Mouse (Mus musculus) layer of hippocampus, postnatal 10 days (tissue): Measurements from ENCODE around the gene Gstt4. TPM values are rescaled to one million over a fixed set of nuclear protein-coding genes. Genes with fewer than 3 reads are reported as not detected.
"Not testable (repeated sequence)": the region's sequence is repeated elsewhere in the genome, so short reads cannot be mapped to it uniquely, and the experiment has no call there.

Experiments
- DNase-seq, 2 experiments: peaks; one replicate each; pipeline ENCODE4 v3.0.0; 2021; ENCODE audit warnings: low spot score in 2 of 2
- long read RNA-seq: library from polyadenylated mRNA; stranded (forward); transcript quantifications from one replicate; pipeline ENCODE4 v2.0.0, GENCODE M21; 2023
- total RNA-seq, 2 experiments: library from RNA; stranded (reverse); gene quantifications; 2 replicates each; pipeline ENCODE4 v1.2.3; 2021

The Gstt4 gene
- not detected for total RNA-seq
- long read RNA-seq, result 0 reads

GRCm38 (mm10) chr10:75822443-75822842 is at the start of gene Gstt4:
Gene Gstt4 (minus strand): TSS chr10:75822543.
- no peak for DNase-seq

- DNase-seq, result no peak
Observed at GRCm38 (mm10) chr10:75861587-75861986, 39.2 kb upstream of the Gstt4 start.

- peak in 1 of 2 experiments; percentile 38 for DNase-seq
Observed at GRCm38 (mm10) chr10:75860746-75861145, 38.4 kb upstream of the Gstt4 start.

- DNase-seq, result peak; percentile 80 to 85
Observed at GRCm38 (mm10) chr10:75859786-75860470, 37.6 kb upstream of the Gstt4 start, which contains the start of gene Mif. Gene Mif (minus strand): TSS chr10:75860240.

- peak; percentile 35 to 47 for DNase-seq
Observed at GRCm38 (mm10) chr10:75859107-75859746, 36.9 kb upstream of the Gstt4 start.

GRCm38 (mm10) chr10:75857598-75857997 is 35.3 kb upstream of the Gstt4 start:
- no peak for DNase-seq

GRCm38 (mm10) chr10:75856976-75857375 is 34.6 kb upstream of the Gstt4 start:
- no peak for DNase-seq

- DNase-seq, result no peak
Observed at GRCm38 (mm10) chr10:75856155-75856907, 34.0 kb upstream of the Gstt4 start.

GRCm38 (mm10) chr10:75855416-75855981 is 33.2 kb upstream of the Gstt4 start:
- DNase-seq, result no peak

GRCm38 (mm10) chr10:75854791-75855190 is 32.4 kb upstream of the Gstt4 start:
- no peak for DNase-seq

- DNase-seq, result no peak
Observed at GRCm38 (mm10) chr10:75854096-75854495, 31.8 kb upstream of the Gstt4 start.

- peak; percentile 87 to 88 for DNase-seq
Observed at GRCm38 (mm10) chr10:75853452-75853851, 31.1 kb upstream of the Gstt4 start.

- no peak for DNase-seq
Observed at GRCm38 (mm10) chr10:75852539-75853125, 30.3 kb upstream of the Gstt4 start.

GRCm38 (mm10) chr10:75851681-75852080 is 29.3 kb upstream of the Gstt4 start:
- DNase-seq, result no peak

GRCm38 (mm10) chr10:75851076-75851475 is 28.7 kb upstream of the Gstt4 start:
- DNase-seq, result no peak

- no peak for DNase-seq
Observed at GRCm38 (mm10) chr10:75848382-75848781, 26.0 kb upstream of the Gstt4 start.

- no peak for DNase-seq
Observed at GRCm38 (mm10) chr10:75845306-75845930, 23.1 kb upstream of the Gstt4 start.

GRCm38 (mm10) chr10:75844800-75845199 is 22.5 kb upstream of the Gstt4 start:
- DNase-seq, result no peak

GRCm38 (mm10) chr10:75843898-75844297 is 21.6 kb upstream of the Gstt4 start:
- DNase-seq, result not testable (repeated sequence)

- no peak for DNase-seq
Observed at GRCm38 (mm10) chr10:75839092-75839491, 16.7 kb upstream of the Gstt4 start.
